Mouse (Mus musculus) forebrain, embryonic 14.5 days (tissue): ENCODE measurements around the gene Prdm16. TPM values are rescaled to one million over a fixed set of nuclear protein-coding genes. Genes with fewer than 3 reads are reported as not detected.

ENCODE experiments used
- ATAC-seq: fragments of 200-750 bp; cut with Nextera tagmentation; 2 replicates; pipeline ENCODE4 v1.8.0; 2017; ENCODE audit warnings: mild to moderate bottlenecking, moderate library complexity
- DNase-seq: peaks from one replicate; pipeline ENCODE4 v3.0.0-alpha.2; 2015; ENCODE audit warnings: low spot score
- H3K27ac ChIP-seq: fragments of 300-500 bp; sonication (generic); 2 replicates; pipeline ENCODE4 v1.5.1; 2014; ENCODE audit warnings: low read depth, mild to moderate bottlenecking, control low read depth, low read length, moderate library complexity
- H3K27me3 ChIP-seq: fragments of 300-500 bp; sonication (generic); replicated peaks from 2 replicates; pipeline ENCODE4 v1.6.1; 2014; ENCODE audit warnings: low read length, control low read depth, mixed read lengths; ENCODE audit not compliant: control insufficient read depth, insufficient read depth
- H3K36me3 ChIP-seq: fragments of 300-500 bp; sonication (generic); 2 replicates; pipeline ENCODE4 v1.6.1; 2014; ENCODE audit warnings: low read length, control low read depth; ENCODE audit not compliant: control insufficient read depth, insufficient read depth
- H3K4me1 ChIP-seq: fragments of 300-500 bp; sonication (generic); 2 replicates; pipeline ENCODE4 v1.6.1; 2014; ENCODE audit warnings: antibody characterized with exemption, low read length, control low read depth; ENCODE audit not compliant: control insufficient read depth, insufficient read depth
- H3K4me2 ChIP-seq: fragments of 300-500 bp; sonication (generic); 2 replicates; pipeline ENCODE4 v1.6.1; 2014; ENCODE audit warnings: mild to moderate bottlenecking, control low read depth, low read length
- H3K4me3 ChIP-seq: fragments of 300-500 bp; sonication (generic); 2 replicates; pipeline ENCODE4 v1.5.1; 2014; ENCODE audit warnings: low read depth, low read length, control low read depth
- H3K9ac ChIP-seq: fragments of 300-500 bp; sonication (generic); 2 replicates; pipeline ENCODE4 v1.6.1; 2014; ENCODE audit warnings: mild to moderate bottlenecking, low read length, control low read depth, moderate library complexity
- H3K9me3 ChIP-seq: fragments of 300-500 bp; sonication (generic); replicated peaks from 2 replicates; pipeline ENCODE4 v1.6.1; 2016; ENCODE audit warnings: low read length, control low read depth, mixed read lengths; ENCODE audit not compliant: control insufficient read depth
- WGBS: fragments of 180-500 bp; shearing (Covaris S2); extraction: QIAGEN DNeasy Blood & Tissue Kit; methylation state at CpG from one replicate; pipeline ENCODE4 v1.1.7; 2014; 5-methylcytosine and 5-hydroxymethylcytosine counted together
- polyA plus RNA-seq: library from polyadenylated mRNA; unstranded; fragments of >200 nt; fragmentation: Nextera tagmentation; extraction: Ambion mirVana; gene quantifications from 2 replicates; pipeline ENCODE4 v1.2.1, GENCODE M21; 2014

The Prdm16 gene
- polyA plus RNA-seq, 1 experiment from 2014 or later = 20.6 TPM

GRCm38 (mm10) chr4:154333300-154333699 is 303.4 kb downstream of the Prdm16 start:
- ATAC-seq = no peak

GRCm38 (mm10) chr4:154331271-154331670 is 305.4 kb downstream of the Prdm16 start:
- 52% methylated on average over 12 of the region's 12 CpGs for WGBS
- no peak overlapping the region for H3K4me3 ChIP-seq
- DNase-seq = no peak

More at GRCm38 (mm10) chr4:154333300-154333699, 303.4 kb downstream of the Prdm16 start:
- WGBS = 82% methylated on average over 8 of the region's 8 CpGs
- Histone ChIP-seq H3K27ac (no peak overlapping the region), H3K9me3 (no peaks in the 10 kb centered on the region), H3K27me3 (no peaks in the 10 kb centered on the region), H3K36me3 (0 out of 2 replicates have a peak, but pooled peaks cover 18% of the 10 kb centered on the region), H3K9ac (no peak overlapping the region), H3K4me1 (peaks cover 13% of the 10 kb centered on the region; the same call in 1 of the 2 replicates), H3K4me3 (no peak overlapping the region), H3K4me2 (no peak overlapping the region)
- DNase-seq = no peak

GRCm38 (mm10) chr4:154330001-154330400 is 306.7 kb downstream of the Prdm16 start:
- Histone ChIP-seq H3K36me3 (peaks cover 19% of the 10 kb centered on the region; the same call in 1 of the 2 replicates), H3K27ac (no peak overlapping the region), H3K9ac (no peak overlapping the region), H3K4me3 (no peak overlapping the region), H3K4me1 (no peaks in the 10 kb centered on the region), H3K27me3 (no peaks in the 10 kb centered on the region), H3K4me2 (no peak overlapping the region), H3K9me3 (no peaks in the 10 kb centered on the region)
- ATAC-seq = no peak
- 92% methylated on average over 7 of the region's 7 CpGs for WGBS
- no peak for DNase-seq

More at GRCm38 (mm10) chr4:154331271-154331670, 305.4 kb downstream of the Prdm16 start:
- H3K36me3 ChIP-seq = peaks cover 19% of the 10 kb centered on the region; the same call in 1 of the 2 replicates
- H3K4me1 ChIP-seq = peaks cover 8% of the 10 kb centered on the region; the same call in 1 of the 2 replicates
- H3K9ac ChIP-seq = 0 out of 2 replicates have a peak overlapping the region, but pooled peaks have one; percentile 1
- no peaks in the 10 kb centered on the region for H3K9me3 ChIP-seq
- no peak for ATAC-seq
- no peak overlapping the region for H3K27ac ChIP-seq
- no peaks in the 10 kb centered on the region for H3K27me3 ChIP-seq
- no peak overlapping the region for H3K4me2 ChIP-seq

DNA sequence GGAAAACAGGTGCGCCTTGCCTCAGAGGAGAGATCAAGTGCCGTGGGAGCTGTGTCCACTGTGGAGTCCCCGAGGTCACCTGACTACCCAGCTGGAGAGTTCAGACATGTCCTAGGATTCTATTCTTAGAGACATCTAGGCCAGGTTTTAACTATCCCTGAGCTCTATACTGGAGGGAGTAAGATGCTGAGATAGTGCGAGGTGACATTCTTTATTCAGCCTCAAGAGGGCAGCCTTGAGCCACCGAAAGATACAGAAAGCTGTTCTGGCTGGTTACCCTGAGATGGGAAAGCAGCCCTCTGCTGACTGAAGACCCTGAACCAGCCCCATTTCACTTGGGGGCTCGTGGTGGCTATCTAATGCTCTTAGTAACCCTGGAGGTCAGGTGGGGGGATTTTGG is 307.8 kb downstream of the Prdm16 start:
- peaks cover 15% of the 10 kb centered on the region; the same call in 1 of the 2 replicates for H3K36me3 ChIP-seq
- H3K9ac ChIP-seq = no peak overlapping the region
- H3K4me2 ChIP-seq = no peak overlapping the region
- no peak overlapping the region for H3K4me3 ChIP-seq
- no peak overlapping the region for H3K27ac ChIP-seq
- ATAC-seq (peak; percentile 86), DNase-seq (peak; percentile 89)
- H3K4me1 ChIP-seq = no peaks in the 10 kb centered on the region
- WGBS = 10% methylated on average over 6 of the region's 6 CpGs
- no peaks in the 10 kb centered on the region for H3K27me3 ChIP-seq
- H3K9me3 ChIP-seq = no peaks in the 10 kb centered on the region

DNA sequence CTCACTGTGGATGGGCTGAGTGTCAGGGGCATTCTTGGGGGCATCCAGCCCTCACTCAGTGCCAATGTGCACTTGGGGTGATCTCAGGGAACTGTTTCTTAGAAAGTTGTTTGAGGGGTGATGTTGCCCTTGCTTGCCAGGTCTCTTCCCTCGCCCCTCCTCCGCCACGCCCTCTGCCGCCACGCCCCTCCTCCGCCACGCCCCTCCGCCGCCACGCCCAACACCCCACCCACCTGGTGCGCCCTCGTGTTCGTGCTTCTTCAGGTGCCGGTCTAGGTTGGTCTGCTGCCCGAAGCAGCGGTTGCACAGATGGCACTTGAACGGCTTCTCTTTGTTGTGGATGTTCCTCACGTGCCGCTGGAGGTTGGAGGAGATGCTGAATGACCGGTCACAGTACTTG is 308.2 kb downstream of the Prdm16 start:
- H3K4me3 ChIP-seq = no peak overlapping the region
- H3K4me1 ChIP-seq = no peaks in the 10 kb centered on the region
- no peak for DNase-seq
- 25% methylated on average over 17 of the region's 20 CpGs for WGBS
- 0 out of 2 replicates have a peak, but pooled peaks have one; percentile 14 for ATAC-seq
- H3K9ac ChIP-seq = no peak overlapping the region
- no peaks in the 10 kb centered on the region for H3K9me3 ChIP-seq
- no peak overlapping the region for H3K4me2 ChIP-seq
- peaks cover 13% of the 10 kb centered on the region; the same call in 1 of the 2 replicates for H3K36me3 ChIP-seq
- no peaks in the 10 kb centered on the region for H3K27me3 ChIP-seq
- H3K27ac ChIP-seq = no peak overlapping the region

DNA sequence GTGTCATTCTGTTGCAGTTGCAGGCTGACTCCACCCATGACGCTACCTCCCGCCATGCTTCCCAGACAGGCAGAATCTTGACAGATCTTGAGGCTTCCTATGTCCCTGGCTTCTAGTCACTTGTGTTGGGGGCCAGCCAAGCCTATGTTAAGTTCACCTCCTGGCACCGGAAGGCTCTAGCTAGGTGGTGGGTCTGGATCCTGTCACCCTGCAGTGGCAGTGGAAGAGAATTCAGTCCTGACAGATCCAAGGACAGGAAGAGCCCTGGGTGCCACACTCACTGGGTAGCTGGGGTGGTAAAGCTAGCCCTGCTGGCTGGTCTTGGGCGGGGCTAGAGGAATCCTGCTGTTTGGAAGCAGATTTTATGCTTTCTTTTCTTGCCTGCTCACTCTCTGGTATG is 311.3 kb downstream of the Prdm16 start:
- Histone ChIP-seq H3K9me3 (no peaks in the 10 kb centered on the region), H3K36me3 (peaks cover 32% of the 10 kb centered on the region), H3K27ac (no peak overlapping the region), H3K4me2 (no peak overlapping the region), H3K4me1 (no peaks in the 10 kb centered on the region), H3K27me3 (no peaks in the 10 kb centered on the region), H3K9ac (no peak overlapping the region), H3K4me3 (no peak overlapping the region)
- no peak for ATAC-seq
- no peak for DNase-seq
- WGBS = 78% methylated on average over 4 of the region's 4 CpGs

- H3K9ac ChIP-seq = no peak overlapping the region
- no peak for ATAC-seq
- no peaks in the 10 kb centered on the region for H3K27me3 ChIP-seq
- no peaks in the 10 kb centered on the region for H3K9me3 ChIP-seq
- peaks cover 2% of the 10 kb centered on the region; the same call in 1 of the 2 replicates for H3K36me3 ChIP-seq
- WGBS = 52% methylated on average over 11 of the region's 11 CpGs
- H3K27ac ChIP-seq = peak overlapping the region; percentile 2; the same call in 1 of the 2 replicates
- DNase-seq = no peak
- no peaks in the 10 kb centered on the region; the same call in 1 of the 2 replicates for H3K4me1 ChIP-seq
- no peak overlapping the region for H3K4me3 ChIP-seq
- H3K4me2 ChIP-seq = no peak overlapping the region
Measured at GRCm38 (mm10) chr4:154313622-154313967, 323.1 kb downstream of the Prdm16 start.

DNA sequence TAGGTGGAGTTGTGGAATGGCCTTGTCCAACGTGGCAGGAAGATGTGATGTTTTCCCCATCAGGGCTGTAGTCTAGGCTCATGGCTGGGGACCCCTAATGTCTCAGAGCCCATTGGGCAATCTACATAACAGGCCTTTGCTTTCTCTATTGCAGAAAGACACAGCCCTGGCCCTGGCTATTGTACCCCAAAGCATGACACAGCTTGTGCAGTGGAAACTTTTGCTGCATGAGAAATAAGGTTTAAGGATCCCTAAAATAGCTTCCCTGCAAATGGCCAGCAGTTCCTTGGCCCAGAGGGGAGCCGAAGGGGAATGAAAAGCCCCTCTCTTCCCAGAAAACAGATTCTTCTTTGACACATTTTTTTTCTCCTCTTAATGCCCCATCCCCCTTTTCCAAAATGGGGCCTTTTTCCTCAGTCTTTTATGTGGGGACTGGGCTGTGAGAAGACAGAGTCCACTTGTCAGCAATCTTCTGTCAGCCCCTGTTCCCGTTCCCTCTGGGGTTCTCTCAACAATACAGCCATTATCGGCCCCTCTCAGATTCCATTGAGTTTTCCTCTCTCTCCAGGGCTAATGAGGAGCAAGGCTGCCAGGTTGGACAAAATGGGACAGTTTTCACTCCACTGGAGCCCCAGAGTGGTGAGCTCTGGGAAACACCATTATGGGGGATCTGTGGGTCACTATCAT is 323.6 kb downstream of the Prdm16 start:
- 7% methylated on average over 4 of the region's 4 CpGs for WGBS
- H3K9me3 ChIP-seq = no peaks in the 10 kb centered on the region
- H3K4me2 ChIP-seq = no peak overlapping the region
- no peaks in the 10 kb centered on the region for H3K36me3 ChIP-seq
- H3K27me3 ChIP-seq = no peaks in the 10 kb centered on the region
- H3K27ac ChIP-seq = peak overlapping the region; percentile 17; the same call in 1 of the 2 replicates
- DNase-seq (peak; percentile 76), ATAC-seq (peak; percentile 77)
- no peak overlapping the region for H3K9ac ChIP-seq
- no peak overlapping the region for H3K4me3 ChIP-seq
- H3K4me1 ChIP-seq = no peaks in the 10 kb centered on the region; the same call in 1 of the 2 replicates
